22 mouse cellular contexts compared by ENCODE assay signal in the genomic region with DNA sequence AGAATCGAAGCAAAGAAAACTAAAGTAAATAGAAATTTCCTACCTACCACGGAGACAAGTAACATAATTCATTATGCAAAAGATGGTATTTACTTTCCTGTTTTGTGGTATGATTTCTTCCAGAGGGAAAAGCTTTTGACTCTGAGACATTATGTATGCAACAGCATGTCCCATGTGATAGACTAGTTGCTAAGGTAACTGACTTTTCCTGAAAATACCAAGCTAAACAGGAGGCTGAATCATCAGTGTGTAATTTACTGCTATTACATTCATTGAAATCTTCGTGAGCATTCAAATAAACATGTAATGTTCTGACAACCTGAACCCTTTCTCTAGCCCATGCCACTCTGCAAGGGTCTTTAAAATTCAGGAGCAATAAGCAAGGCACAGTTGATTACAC.
DNase-seq lines count a peak whose midpoint lies in the region; ATAC-seq and TF ChIP-seq lines count a peak whose summit lies in the region.
"Had no signal": no experiment of that assay in that cellular context is flagged by ENCODE, and none has a peak within 500 bp of the region (broad histone marks: within the 10 kb centered on the region; RNA-seq: fewer than 3 reads in every experiment).

No protein-coding gene starts in this region.

- H3K9ac ChIP-seq in hindbrain, embryonic 16.5 days (ENCODE audit: low read depth, low read length): no peak overlapping the region
- H3K9ac ChIP-seq in hindbrain, embryonic 11.5 days (ENCODE audit: low read depth, low read length): no peak overlapping the region
- H3K9ac ChIP-seq in midbrain, embryonic 15.5 days: no peak overlapping the region
- H3K9ac ChIP-seq in liver, embryonic 12.5 days: no peak overlapping the region
- H3K9ac ChIP-seq: intestine, embryonic 15.5 days; limb, embryonic 13.5 days; liver, embryonic 14.5 days; lung, embryonic 15.5 days; midbrain, embryonic 12.5 days had no signal

- DNase-seq in hindbrain, embryonic 11.5 days (ENCODE audit: low spot score): no peak
- peak; percentile 17 for DNase-seq in Muller cell, postnatal 12 days (ENCODE audit: inconsistent ontology term)
- DNase-seq in brain, embryonic 14.5 days (ENCODE audit: low read depth): peak; percentile 74
- DNase-seq: adrenal gland, adult 8-10 months; cerebellum, adult 2 months; gastrocnemius, postnatal 25 days; heart, adult 2 months; heart, postnatal 36 days; kidney, postnatal 4 days; lung, postnatal 4 days; thymus, postnatal 14 days had no signal

- H3K4me1 ChIP-seq in hindbrain, embryonic 16.5 days (ENCODE audit: control insufficient read depth, insufficient read depth, low read depth, low read length): no peaks in the 10 kb centered on the region
- no peaks in the 10 kb centered on the region for H3K4me1 ChIP-seq in hindbrain, embryonic 11.5 days (replicated peaks; ENCODE audit: control insufficient read depth, insufficient read depth, low read length)
- H3K4me1 ChIP-seq in midbrain, embryonic 15.5 days: no peaks in the 10 kb centered on the region
- H3K4me1 ChIP-seq in liver, embryonic 12.5 days: no peaks in the 10 kb centered on the region
- H3K4me1 ChIP-seq: intestine, embryonic 15.5 days; limb, embryonic 13.5 days; lung, embryonic 15.5 days; midbrain, embryonic 12.5 days had no signal

- H3K4me2 ChIP-seq in hindbrain, embryonic 16.5 days (ENCODE audit: low read length): no peak overlapping the region
- H3K4me2 ChIP-seq in hindbrain, embryonic 11.5 days (replicated peaks; ENCODE audit: low read depth, low read length): no peak overlapping the region
- H3K4me2 ChIP-seq in midbrain, embryonic 15.5 days: no peak overlapping the region
- no peak overlapping the region for H3K4me2 ChIP-seq in liver, embryonic 12.5 days
- H3K4me2 ChIP-seq: intestine, embryonic 15.5 days; limb, embryonic 13.5 days; lung, embryonic 15.5 days; midbrain, embryonic 12.5 days had no signal

- peak; percentile 61; the same call in 1 of the 2 replicates for ATAC-seq in hindbrain, embryonic 16.5 days
- ATAC-seq in hindbrain, embryonic 11.5 days (ENCODE audit: low FRiP score): no peak; the same call in 1 of the 2 replicates
- peak; percentile 93 for ATAC-seq in midbrain, embryonic 15.5 days (replicated peaks)
- no peak for ATAC-seq in megakaryocyte progenitor cell, adult 5-6 weeks (replicated peaks; ENCODE audit: poor library complexity)
- no peak for ATAC-seq in liver, embryonic 12.5 days
- ATAC-seq: intestine, embryonic 15.5 days; Patski had no signal

- H3K27me3 ChIP-seq in hindbrain, embryonic 16.5 days (replicated peaks; ENCODE audit: control insufficient read depth, insufficient read depth, low read length): no peaks in the 10 kb centered on the region
- H3K27me3 ChIP-seq in hindbrain, embryonic 11.5 days (ENCODE audit: control insufficient read depth, insufficient read depth, low read length): no peaks in the 10 kb centered on the region
- H3K27me3 ChIP-seq in midbrain, embryonic 15.5 days (replicated peaks): no peaks in the 10 kb centered on the region
- H3K27me3 ChIP-seq in liver, embryonic 12.5 days (replicated peaks): no peaks in the 10 kb centered on the region
- H3K27me3 ChIP-seq: intestine, embryonic 15.5 days; limb, embryonic 13.5 days; lung, embryonic 15.5 days; midbrain, embryonic 12.5 days had no signal

- H3K9me3 ChIP-seq in hindbrain, embryonic 16.5 days (ENCODE audit: control insufficient read depth, low read length): no peaks in the 10 kb centered on the region
- no peaks in the 10 kb centered on the region for H3K9me3 ChIP-seq in hindbrain, embryonic 11.5 days (ENCODE audit: control insufficient read depth, low read length)
- no peaks in the 10 kb centered on the region for H3K9me3 ChIP-seq in midbrain, embryonic 15.5 days
- no peaks in the 10 kb centered on the region for H3K9me3 ChIP-seq in liver, embryonic 12.5 days (replicated peaks)
- H3K9me3 ChIP-seq: intestine, embryonic 15.5 days; limb, embryonic 13.5 days; lung, embryonic 15.5 days; midbrain, embryonic 12.5 days had no signal

- no peak overlapping the region for H3K27ac ChIP-seq in hindbrain, embryonic 16.5 days (ENCODE audit: low read depth, low read length)
- no peak overlapping the region for H3K27ac ChIP-seq in hindbrain, embryonic 11.5 days (ENCODE audit: low read depth, low read length)
- 0 out of 2 replicates have a peak overlapping the region, but pooled peaks have one; percentile 13 for H3K27ac ChIP-seq in midbrain, embryonic 15.5 days
- H3K27ac ChIP-seq in liver, embryonic 12.5 days: no peak overlapping the region
- H3K27ac ChIP-seq: heart, adult 2 months; intestine, embryonic 15.5 days; limb, embryonic 13.5 days; liver, embryonic 14.5 days; lung, embryonic 15.5 days; midbrain, embryonic 12.5 days had no signal

- no peak for TF ChIP-seq CTCF in brain, embryonic 14.5 days (IDR thresholded peaks at IDR 0.05; ENCODE audit: borderline replicate concordance, extremely low read depth, insufficient read depth, insufficient read length)

- H3K36me3 ChIP-seq in hindbrain, embryonic 16.5 days (ENCODE audit: control insufficient read depth, insufficient read depth, low read length): no peaks in the 10 kb centered on the region
- H3K36me3 ChIP-seq in hindbrain, embryonic 11.5 days (ENCODE audit: control insufficient read depth, insufficient read depth, low read length): no peaks in the 10 kb centered on the region
- H3K36me3 ChIP-seq in midbrain, embryonic 15.5 days (replicated peaks): no peaks in the 10 kb centered on the region
- no peaks in the 10 kb centered on the region for H3K36me3 ChIP-seq in liver, embryonic 12.5 days
- H3K36me3 ChIP-seq: intestine, embryonic 15.5 days; limb, embryonic 13.5 days; lung, embryonic 15.5 days; midbrain, embryonic 12.5 days had no signal

- H3K4me3 ChIP-seq in hindbrain, embryonic 16.5 days (ENCODE audit: low read length): no peak overlapping the region
- no peak overlapping the region for H3K4me3 ChIP-seq in hindbrain, embryonic 11.5 days (ENCODE audit: low read depth, low read length)
- no peak overlapping the region for H3K4me3 ChIP-seq in midbrain, embryonic 15.5 days
- no peak overlapping the region for H3K4me3 ChIP-seq in liver, embryonic 12.5 days
- H3K4me3 ChIP-seq: erythroblast, embryonic 14.5 days; heart, adult 2 months; intestine, embryonic 15.5 days; limb, embryonic 13.5 days; lung, embryonic 15.5 days; midbrain, embryonic 12.5 days had no signal

- TF ChIP-seq POLR2A in brain, embryonic 14.5 days (IDR thresholded peaks at IDR 0.05; ENCODE audit: borderline replicate concordance, extremely low read depth, insufficient read depth, insufficient read length, poor library complexity, severe bottlenecking): no peak

- WGBS in hindbrain, embryonic 16.5 days: 56% methylated on average over 3 of the region's 3 CpGs
- WGBS in hindbrain, embryonic 11.5 days: 74% methylated on average over 3 of the region's 3 CpGs
- 44% methylated on average over 3 of the region's 3 CpGs for WGBS in midbrain, embryonic 15.5 days
- 54% methylated on average over 3 of the region's 3 CpGs for WGBS in liver, embryonic 12.5 days (ENCODE audit: insufficient replicate concordance)

Comparison
In these comparisons a context has a peak if more than half of its experiments do, and no peak if none do; other contexts are left out.
1. ATAC-seq: peak in hindbrain, embryonic 16.5 days (single experiment) and midbrain, embryonic 15.5 days (single experiment); none in hindbrain, embryonic 11.5 days (single experiment), megakaryocyte progenitor cell, adult 5-6 weeks (single experiment) and liver, embryonic 12.5 days (single experiment).